9 mouse cellular contexts compared by ENCODE assay signal in the genomic region with DNA sequence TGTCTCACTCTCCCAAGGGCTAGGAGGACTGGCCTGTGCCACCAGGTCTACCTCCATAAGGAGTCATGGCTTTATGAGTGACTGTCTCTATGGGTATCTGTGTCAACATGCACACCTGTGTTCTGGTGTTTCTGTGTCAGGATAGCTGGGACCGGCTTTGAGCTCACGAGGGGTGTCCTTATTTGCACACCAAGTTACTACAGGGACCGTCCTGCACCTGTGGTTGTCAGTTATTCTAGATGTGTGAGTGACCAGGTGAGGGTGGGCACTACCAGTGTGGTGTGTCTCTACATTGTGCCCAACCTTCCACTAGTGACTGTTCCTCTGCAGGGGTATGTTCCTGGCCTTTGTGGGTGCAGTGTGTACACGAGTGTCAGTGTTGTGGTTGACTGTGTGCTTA. TPM values are rescaled to one million over a fixed set of nuclear protein-coding genes. Genes with fewer than 3 reads are reported as not detected.
DNase-seq lines count a peak whose midpoint lies in the region; ATAC-seq and TF ChIP-seq lines count a peak whose summit lies in the region.
"Had no signal": no experiment of that assay in that cellular context is flagged by ENCODE, and none has a peak within 500 bp of the region (broad histone marks: within the 10 kb centered on the region; RNA-seq: fewer than 3 reads in every experiment).

No protein-coding gene starts in this region.

- ATAC-seq in kidney, embryonic 15.5 days (replicated peaks; ENCODE audit: low FRiP score), result no peak
- no peak for ATAC-seq in embryonic facial prominence, embryonic 11.5 days (replicated peaks; ENCODE audit: insufficient number of reproducible peaks, low FRiP score, low TSS enrichment, low read depth)
- peak; percentile 16; the same call in 1 of the 2 replicates for ATAC-seq in hindbrain, embryonic 15.5 days (ENCODE audit: low FRiP score, low read depth)
- ATAC-seq in midbrain, embryonic 15.5 days (replicated peaks), result 0 out of 2 replicates have a peak, but pooled peaks have one; percentile 9
- ATAC-seq in CD4-positive, CD25-positive, alpha-beta regulatory T cell, adult 4 months, result no peak

- H3K4me1 ChIP-seq in kidney, embryonic 15.5 days, result peaks cover 70% of the 10 kb centered on the region
- no peaks in the 10 kb centered on the region; the same call in 1 of the 2 replicates for H3K4me1 ChIP-seq in kidney, adult 2 months (ENCODE audit: control insufficient read depth, insufficient read depth, low read length)
- peaks cover 9% of the 10 kb centered on the region for H3K4me1 ChIP-seq in embryonic facial prominence, embryonic 11.5 days (ENCODE audit: control insufficient read depth, insufficient read depth, low read length)
- H3K4me1 ChIP-seq in hindbrain, embryonic 15.5 days (replicated peaks), result peaks cover 70% of the 10 kb centered on the region
- H3K4me1 ChIP-seq in midbrain, embryonic 15.5 days, result peaks cover 67% of the 10 kb centered on the region

- TF ChIP-seq CTCF in kidney, adult 2 months (conservative IDR thresholded peaks at IDR 0.05; ENCODE audit: insufficient read depth, insufficient read length, low read depth, low read length), result no peak

- DNase-seq in kidney, adult 2 months, result no peak
- DNase-seq in embryonic facial prominence, embryonic 11.5 days (ENCODE audit: low spot score), result no peak
- DNase-seq in adrenal gland, adult 2 months, result no peak
- no peak for DNase-seq in lung, postnatal 14 days

- H3K27me3 ChIP-seq in kidney, embryonic 15.5 days, result no peaks in the 10 kb centered on the region
- no peaks in the 10 kb centered on the region for H3K27me3 ChIP-seq in kidney, adult 2 months (replicated peaks; ENCODE audit: control insufficient read depth, insufficient read depth, low read length)
- H3K27me3 ChIP-seq in embryonic facial prominence, embryonic 11.5 days (ENCODE audit: control insufficient read depth, insufficient read depth, low read length), result no peaks in the 10 kb centered on the region
- 0 out of 2 replicates have a peak, but pooled peaks cover 3% of the 10 kb centered on the region for H3K27me3 ChIP-seq in hindbrain, embryonic 15.5 days
- 0 out of 2 replicates have a peak, but pooled peaks cover 4% of the 10 kb centered on the region for H3K27me3 ChIP-seq in midbrain, embryonic 15.5 days (replicated peaks)

- H3K4me2 ChIP-seq in kidney, embryonic 15.5 days, result peak overlapping the region; percentile 86
- peak overlapping the region; percentile 89 for H3K4me2 ChIP-seq in embryonic facial prominence, embryonic 11.5 days (ENCODE audit: low read depth, low read length)
- peak overlapping the region; percentile 78 for H3K4me2 ChIP-seq in hindbrain, embryonic 15.5 days
- H3K4me2 ChIP-seq in midbrain, embryonic 15.5 days, result peak overlapping the region; percentile 79

- H3K36me3 ChIP-seq in kidney, embryonic 15.5 days, result no peaks in the 10 kb centered on the region
- no peaks in the 10 kb centered on the region for H3K36me3 ChIP-seq in kidney, adult 2 months (ENCODE audit: control insufficient read depth, insufficient read depth, low read length)
- peaks cover 6% of the 10 kb centered on the region for H3K36me3 ChIP-seq in embryonic facial prominence, embryonic 11.5 days (replicated peaks; ENCODE audit: control insufficient read depth, insufficient read depth, low read depth, low read length)
- H3K36me3 ChIP-seq in hindbrain, embryonic 15.5 days, result no peaks in the 10 kb centered on the region
- H3K36me3 ChIP-seq in midbrain, embryonic 15.5 days (replicated peaks), result no peaks in the 10 kb centered on the region

- H3K9ac ChIP-seq in kidney, embryonic 15.5 days, result peak overlapping the region; percentile 91
- peak overlapping the region; percentile 99 for H3K9ac ChIP-seq in embryonic facial prominence, embryonic 11.5 days (replicated peaks; ENCODE audit: low read length)
- H3K9ac ChIP-seq in hindbrain, embryonic 15.5 days, result peak overlapping the region; percentile 86
- peak overlapping the region; percentile 94 for H3K9ac ChIP-seq in midbrain, embryonic 15.5 days

- 36% methylated on average over 4 of the region's 4 CpGs for WGBS in kidney, embryonic 15.5 days
- WGBS in kidney, adult 2 months, result 68% methylated on average over 4 of the region's 4 CpGs
- WGBS in embryonic facial prominence, embryonic 11.5 days, result 56% methylated on average over 4 of the region's 4 CpGs
- 39% methylated on average over 4 of the region's 4 CpGs for WGBS in hindbrain, embryonic 15.5 days
- WGBS in midbrain, embryonic 15.5 days, result 47% methylated on average over 4 of the region's 4 CpGs

- H3K27ac ChIP-seq in kidney, embryonic 15.5 days, result peak overlapping the region; percentile 91
- no peak overlapping the region for H3K27ac ChIP-seq in kidney, adult 2 months (ENCODE audit: insufficient read depth, low read depth, low read length)
- peak overlapping the region; percentile 89; the same call in 1 of the 2 replicates for H3K27ac ChIP-seq in embryonic facial prominence, embryonic 11.5 days (replicated peaks; ENCODE audit: low read depth, low read length)
- peak overlapping the region; percentile 89 for H3K27ac ChIP-seq in hindbrain, embryonic 15.5 days (replicated peaks)
- H3K27ac ChIP-seq in midbrain, embryonic 15.5 days, result peak overlapping the region; percentile 92

- no peaks in the 10 kb centered on the region for H3K9me3 ChIP-seq in kidney, embryonic 15.5 days (replicated peaks)
- H3K9me3 ChIP-seq in embryonic facial prominence, embryonic 11.5 days (replicated peaks; ENCODE audit: control insufficient read depth, low read length), result no peaks in the 10 kb centered on the region
- H3K9me3 ChIP-seq in hindbrain, embryonic 15.5 days, result no peaks in the 10 kb centered on the region
- no peaks in the 10 kb centered on the region for H3K9me3 ChIP-seq in midbrain, embryonic 15.5 days

- no peak for TF ChIP-seq POLR2A in kidney, adult 2 months (IDR thresholded peaks at IDR 0.05; ENCODE audit: low read depth, low read length)

- peak overlapping the region; percentile 71 for H3K4me3 ChIP-seq in kidney, embryonic 15.5 days (replicated peaks)
- H3K4me3 ChIP-seq in kidney, adult 2 months (ENCODE audit: insufficient read depth, low read depth, low read length), result no peak overlapping the region
- H3K4me3 ChIP-seq in embryonic facial prominence, embryonic 11.5 days (ENCODE audit: low read depth, low read length), result peak overlapping the region; percentile 83
- H3K4me3 ChIP-seq in hindbrain, embryonic 15.5 days, result peak overlapping the region; percentile 71
- H3K4me3 ChIP-seq in midbrain, embryonic 15.5 days, result peak overlapping the region; percentile 83

RNA-seq across cellular contexts. Expression of a gene that starts 2.2 kb away (rescaled TPM):
- 3.6 and 4.7 TPM in 2 replicates for polyA plus RNA-seq in kidney, embryonic 15.5 days (2015; fragmentation: Nextera tagmentation; extraction: Ambion mirVana)
- polyA plus RNA-seq in kidney, adult 2 months (2012; rRNA removed), result 0.99 and 1.4 TPM in 2 replicates
- polyA plus RNA-seq in embryonic facial prominence, embryonic 11.5 days (2014; fragmentation: Nextera tagmentation; extraction: Ambion mirVana), result 3.9 and 4.7 TPM in 2 replicates
- polyA plus RNA-seq in hindbrain, embryonic 15.5 days (2015; fragmentation: Nextera tagmentation; extraction: Ambion mirVana), result 8.0 and 8.7 TPM in 2 replicates
- 8.1 and 8.5 TPM in 2 replicates for polyA plus RNA-seq in midbrain, embryonic 15.5 days (2015; fragmentation: Nextera tagmentation; extraction: Ambion mirVana)
- under 1 TPM in 1 of 2 experiments, not detected in 1; 0.81 TPM for polyA plus RNA-seq in CD4-positive, CD25-positive, alpha-beta regulatory T cell, adult 4 months (2017; shearing (Covaris generic))
- total RNA-seq in adrenal gland, adult 2 months (2021), result 1 to 10 TPM; 1.1 to 1.3 TPM
- polyA plus RNA-seq in adrenal gland, adult 2 months (2012; rRNA removed), result 0.36 and 1.0 TPM in 2 replicates

RNA-seq across cellular contexts. Expression of a gene that starts 35.0 kb away (rescaled TPM):
- 1.7 and 2.0 TPM in 2 replicates for polyA plus RNA-seq in kidney, embryonic 15.5 days (2015; fragmentation: Nextera tagmentation; extraction: Ambion mirVana)
- polyA plus RNA-seq in kidney, adult 2 months (2012; rRNA removed), result 0.63 and 0.92 TPM in 2 replicates
- polyA plus RNA-seq in embryonic facial prominence, embryonic 11.5 days (2014; fragmentation: Nextera tagmentation; extraction: Ambion mirVana), result 0.53 and 0.67 TPM in 2 replicates
- polyA plus RNA-seq in hindbrain, embryonic 15.5 days (2015; fragmentation: Nextera tagmentation; extraction: Ambion mirVana), result 2.3 and 2.8 TPM in 2 replicates
- polyA plus RNA-seq in midbrain, embryonic 15.5 days (2015; fragmentation: Nextera tagmentation; extraction: Ambion mirVana), result 2.5 and 2.9 TPM in 2 replicates
- polyA plus RNA-seq in CD4-positive, CD25-positive, alpha-beta regulatory T cell, adult 4 months (2017; shearing (Covaris generic)), result 1 to 10 TPM; 1.1 to 3.2 TPM
- under 1 TPM; 0.17 to 0.35 TPM for total RNA-seq in adrenal gland, adult 2 months (2021)
- polyA plus RNA-seq in adrenal gland, adult 2 months (2012; rRNA removed), result 0.44 and 0.48 TPM in 2 replicates

RNA-seq across cellular contexts. Expression of a gene that starts 35.1 kb away (rescaled TPM):
- polyA plus RNA-seq in kidney, embryonic 15.5 days (2015; fragmentation: Nextera tagmentation; extraction: Ambion mirVana), result 22.0 and 28.7 TPM in 2 replicates
- polyA plus RNA-seq in kidney, adult 2 months (2012; rRNA removed), result 24.1 and 26.0 TPM in 2 replicates
- polyA plus RNA-seq in embryonic facial prominence, embryonic 11.5 days (2014; fragmentation: Nextera tagmentation; extraction: Ambion mirVana), result 9.5 and 10.0 TPM in 2 replicates
- 41.5 and 47.1 TPM in 2 replicates for polyA plus RNA-seq in hindbrain, embryonic 15.5 days (2015; fragmentation: Nextera tagmentation; extraction: Ambion mirVana)
- polyA plus RNA-seq in midbrain, embryonic 15.5 days (2015; fragmentation: Nextera tagmentation; extraction: Ambion mirVana), result 52.5 and 53.3 TPM in 2 replicates
- 10 to 100 TPM; 12.7 to 19.2 TPM for polyA plus RNA-seq in CD4-positive, CD25-positive, alpha-beta regulatory T cell, adult 4 months (2017; shearing (Covaris generic))
- 10 to 100 TPM; 28.5 to 39.0 TPM for total RNA-seq in adrenal gland, adult 2 months (2021)
- polyA plus RNA-seq in adrenal gland, adult 2 months (2012; rRNA removed), result 35.8 and 37.1 TPM in 2 replicates

RNA-seq across cellular contexts. Expression of a gene that starts 54.0 kb away (rescaled TPM):
- 16.6 and 17.3 TPM in 2 replicates for polyA plus RNA-seq in kidney, embryonic 15.5 days (2015; fragmentation: Nextera tagmentation; extraction: Ambion mirVana)
- polyA plus RNA-seq in kidney, adult 2 months (2012; rRNA removed), result 9.2 and 10.0 TPM in 2 replicates
- polyA plus RNA-seq in embryonic facial prominence, embryonic 11.5 days (2014; fragmentation: Nextera tagmentation; extraction: Ambion mirVana), result 15.3 and 16.9 TPM in 2 replicates
- 23.3 and 24.9 TPM in 2 replicates for polyA plus RNA-seq in hindbrain, embryonic 15.5 days (2015; fragmentation: Nextera tagmentation; extraction: Ambion mirVana)
- polyA plus RNA-seq in midbrain, embryonic 15.5 days (2015; fragmentation: Nextera tagmentation; extraction: Ambion mirVana), result 33.2 and 33.3 TPM in 2 replicates
- polyA plus RNA-seq in CD4-positive, CD25-positive, alpha-beta regulatory T cell, adult 4 months (2017; shearing (Covaris generic)), result 1 to 10 TPM; 3.3 to 4.3 TPM
- total RNA-seq in adrenal gland, adult 2 months (2021), result 10 to 100 TPM; 31.4 to 55.6 TPM
- 66.3 and 76.1 TPM in 2 replicates for polyA plus RNA-seq in adrenal gland, adult 2 months (2012; rRNA removed)

RNA-seq across cellular contexts. Expression of a gene that starts 57.0 kb away (rescaled TPM):
- 0.21 and 1.4 TPM in 2 replicates for polyA plus RNA-seq in kidney, embryonic 15.5 days (2015; fragmentation: Nextera tagmentation; extraction: Ambion mirVana)
- polyA plus RNA-seq in kidney, adult 2 months (2012; rRNA removed), result 0.48 and 0.67 TPM in 2 replicates
- polyA plus RNA-seq in embryonic facial prominence, embryonic 11.5 days (2014; fragmentation: Nextera tagmentation; extraction: Ambion mirVana), result 0.14 TPM in 1 of 2 replicates, not detected in the other
- 0.35 and 0.44 TPM in 2 replicates for polyA plus RNA-seq in hindbrain, embryonic 15.5 days (2015; fragmentation: Nextera tagmentation; extraction: Ambion mirVana)
- 0.68 and 0.73 TPM in 2 replicates for polyA plus RNA-seq in midbrain, embryonic 15.5 days (2015; fragmentation: Nextera tagmentation; extraction: Ambion mirVana)
- 10 to 100 TPM in 1 of 2 experiments, 1 to 10 TPM in 1; 6.1 to 13.1 TPM for polyA plus RNA-seq in CD4-positive, CD25-positive, alpha-beta regulatory T cell, adult 4 months (2017; shearing (Covaris generic))
- under 1 TPM; 0.23 to 0.31 TPM for total RNA-seq in adrenal gland, adult 2 months (2021)
- polyA plus RNA-seq in adrenal gland, adult 2 months (2012; rRNA removed), result 2.4 and 2.5 TPM in 2 replicates
- total RNA-seq: left cerebral cortex, postnatal 10 days had no signal

Comparison
In these comparisons a context has a peak if more than half of its experiments do, and no peak if none do; other contexts are left out.
1. ATAC-seq: peak in hindbrain, embryonic 15.5 days (single experiment) and midbrain, embryonic 15.5 days (single experiment); none in kidney, embryonic 15.5 days (single experiment), embryonic facial prominence, embryonic 11.5 days (single experiment) and CD4-positive, CD25-positive, alpha-beta regulatory T cell, adult 4 months (single experiment).
2. Peak in every context shown above with its lines, with median percentiles within 50 percentile points of each other: H3K4me2 ChIP-seq and H3K9ac ChIP-seq.